Mouse (Mus musculus) forebrain, embryonic 16.5 days (tissue): ENCODE measurements around the gene Scrg1. TPM values are rescaled to one million over a fixed set of nuclear protein-coding genes. Genes with fewer than 3 reads are reported as not detected.
"Not testable (repeated sequence)": the region's sequence is repeated elsewhere in the genome, so short reads cannot be mapped to it uniquely, and the experiment has no call there.

Source experiments
- ATAC-seq: fragments of 200-750 bp; cut with Nextera tagmentation; 2 replicates; pipeline ENCODE4 v1.8.0; 2017; ENCODE audit warnings: mild to moderate bottlenecking, moderate library complexity
- H3K27ac ChIP-seq: fragments of 300-500 bp; sonication (generic); 2 replicates; pipeline ENCODE4 v1.5.1; 2014; ENCODE audit warnings: low read length, control low read depth
- H3K27me3 ChIP-seq: fragments of 300-500 bp; sonication (generic); replicated peaks from 2 replicates; pipeline ENCODE4 v1.6.1; 2014; ENCODE audit warnings: low read length; ENCODE audit not compliant: control insufficient read depth, insufficient read depth
- H3K36me3 ChIP-seq: fragments of 300-500 bp; sonication (generic); 2 replicates; pipeline ENCODE4 v1.6.1; 2014; ENCODE audit not compliant: control insufficient read depth, insufficient read depth
- H3K4me1 ChIP-seq: fragments of 300-500 bp; sonication (generic); replicated peaks from 2 replicates; pipeline ENCODE4 v1.6.1; 2014; ENCODE audit warnings: low read length; ENCODE audit not compliant: control insufficient read depth, insufficient read depth
- H3K4me2 ChIP-seq: fragments of 300-500 bp; sonication (generic); 2 replicates; pipeline ENCODE4 v1.6.1; 2014; ENCODE audit warnings: mild to moderate bottlenecking, low read length, control low read depth
- H3K4me3 ChIP-seq: fragments of 300-500 bp; sonication (generic); replicated peaks from 2 replicates; pipeline ENCODE4 v1.5.1; 2014; ENCODE audit warnings: mild to moderate bottlenecking, low read length, control low read depth
- H3K9ac ChIP-seq: fragments of 300-500 bp; sonication (generic); replicated peaks from 2 replicates; pipeline ENCODE4 v1.6.1; 2014; ENCODE audit warnings: low read depth, low read length, control low read depth
- H3K9me3 ChIP-seq: fragments of 300-500 bp; sonication (generic); 2 replicates; pipeline ENCODE4 v1.6.1; 2016; ENCODE audit warnings: low read length; ENCODE audit not compliant: control insufficient read depth
- WGBS: fragments of 180-500 bp; shearing (Covaris S2); extraction: QIAGEN DNeasy Blood & Tissue Kit; methylation state at CpG from one replicate; pipeline ENCODE4 v1.1.7; 2014; 5-methylcytosine and 5-hydroxymethylcytosine counted together
- polyA plus RNA-seq: library from polyadenylated mRNA; unstranded; fragments of >200 nt; fragmentation: Nextera tagmentation; extraction: Ambion mirVana; gene quantifications from 2 replicates; pipeline ENCODE4 v1.2.1, GENCODE M21; 2015

Scrg1 gene
- polyA plus RNA-seq, 1 experiment from 2014 or later, result 14.7 TPM

GRCm38 (mm10) chr8:57489896-57490295 lies 34.2 kb downstream of the Scrg1 start:
- H3K9ac ChIP-seq, result no peak overlapping the region
- no peaks in the 10 kb centered on the region for H3K9me3 ChIP-seq
- H3K36me3 ChIP-seq, result no peaks in the 10 kb centered on the region
- H3K4me2 ChIP-seq, result no peak overlapping the region
- no peak overlapping the region for H3K27ac ChIP-seq
- H3K27me3 ChIP-seq, result no peaks in the 10 kb centered on the region
- no peak overlapping the region for H3K4me3 ChIP-seq
- peaks cover 7% of the 10 kb centered on the region for H3K4me1 ChIP-seq
- no peak for ATAC-seq

- Histone ChIP-seq H3K4me2 (no peak overlapping the region), H3K4me3 (no peak overlapping the region), H3K9me3 (no peaks in the 10 kb centered on the region), H3K27me3 (no peaks in the 10 kb centered on the region), H3K4me1 (no peaks in the 10 kb centered on the region), H3K27ac (no peak overlapping the region), H3K36me3 (no peaks in the 10 kb centered on the region), H3K9ac (no peak overlapping the region)
- 93% methylated on average over 4 of the region's 4 CpGs for WGBS
- ATAC-seq, result no peak
Measured at GRCm38 (mm10) chr8:57491873-57492272, 36.1 kb downstream of the Scrg1 start.

GRCm38 (mm10) chr8:57498494-57498846 lies 42.7 kb downstream of the Scrg1 start:
- Histone ChIP-seq H3K4me1 (peaks cover 5% of the 10 kb centered on the region), H3K27ac (no peak overlapping the region), H3K27me3 (no peaks in the 10 kb centered on the region), H3K36me3 (no peaks in the 10 kb centered on the region), H3K9me3 (no peaks in the 10 kb centered on the region), H3K9ac (0 out of 2 replicates have a peak overlapping the region, but pooled peaks have one; percentile 11), H3K4me3 (peak overlapping the region; percentile 27), H3K4me2 (peak overlapping the region; percentile 52)
- WGBS, result 8% methylated on average over 8 of the region's 8 CpGs
- peak; percentile 49 for ATAC-seq

DNA sequence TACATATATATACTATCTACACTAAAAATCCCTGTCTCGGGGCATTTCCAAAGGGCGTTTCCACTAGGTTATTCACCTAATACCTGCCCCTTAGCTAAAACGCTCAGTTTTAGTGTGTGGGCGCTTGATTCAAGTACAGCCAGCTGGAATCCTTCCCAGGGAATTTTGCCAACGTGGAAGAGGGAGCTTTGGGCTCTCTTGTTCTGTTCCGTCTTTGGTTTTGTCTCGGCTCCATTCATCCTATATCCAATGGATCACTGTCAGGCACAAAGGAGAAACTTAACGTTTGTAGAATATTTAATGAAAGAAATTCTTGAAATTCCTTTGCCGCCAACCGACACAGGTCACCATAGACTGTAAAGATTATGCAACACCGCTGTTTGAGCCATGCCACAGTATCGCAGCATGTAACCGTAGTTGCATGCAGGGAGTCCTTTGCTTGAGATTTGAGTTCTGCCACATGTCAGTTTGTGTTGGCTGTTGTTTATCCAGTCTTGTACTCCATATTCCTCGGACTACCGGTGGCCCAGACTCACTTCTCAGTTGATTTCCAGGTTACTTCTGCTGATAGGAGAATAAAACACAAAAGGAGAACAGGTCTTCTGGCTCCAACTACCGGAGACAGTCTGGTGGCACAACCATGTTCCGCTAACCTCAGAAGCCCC lies 43.3 kb downstream of the Scrg1 start:
- ATAC-seq, result peak; percentile 83
- 16% methylated on average over 17 of the region's 17 CpGs for WGBS
- Histone ChIP-seq H3K9ac (0 out of 2 replicates have a peak overlapping the region, but pooled peaks have one; percentile 11), H3K27ac (no peak overlapping the region), H3K27me3 (no peaks in the 10 kb centered on the region), H3K9me3 (no peaks in the 10 kb centered on the region), H3K4me3 (peak overlapping the region; percentile 27), H3K36me3 (no peaks in the 10 kb centered on the region), H3K4me2 (peak overlapping the region; percentile 52), H3K4me1 (peaks cover 5% of the 10 kb centered on the region)

GRCm38 (mm10) chr8:57503641-57504040 lies 47.9 kb downstream of the Scrg1 start:
- H3K27ac ChIP-seq, result no peak overlapping the region

GRCm38 (mm10) chr8:57505500-57505899 lies 49.8 kb downstream of the Scrg1 start:
- H3K9me3 ChIP-seq, H3K4me3 ChIP-seq, H3K36me3 ChIP-seq, ATAC-seq, H3K4me1 ChIP-seq, H3K27me3 ChIP-seq, H3K27ac ChIP-seq, H3K9ac ChIP-seq, H3K4me2 ChIP-seq: not testable (repeated sequence)
- WGBS, result 91% methylated on average over 1 of the region's 1 CpGs

More at GRCm38 (mm10) chr8:57503641-57504040, 47.9 kb downstream of the Scrg1 start:
- H3K4me3 ChIP-seq, result no peak overlapping the region
- H3K36me3 ChIP-seq, result no peaks in the 10 kb centered on the region
- no peak for ATAC-seq
- no peak overlapping the region for H3K4me2 ChIP-seq
- no peak overlapping the region for H3K9ac ChIP-seq
- peaks cover 2% of the 10 kb centered on the region for H3K4me1 ChIP-seq
- no peaks in the 10 kb centered on the region for H3K9me3 ChIP-seq
- no peaks in the 10 kb centered on the region for H3K27me3 ChIP-seq
- WGBS, result 51% methylated on average over 5 of the region's 5 CpGs

- 93% methylated on average over 4 of the region's 4 CpGs for WGBS
- H3K27me3 ChIP-seq, result no peaks in the 10 kb centered on the region
- H3K4me3 ChIP-seq, result no peak overlapping the region
- no peak overlapping the region for H3K27ac ChIP-seq
- H3K9ac ChIP-seq, result no peak overlapping the region
- H3K9me3 ChIP-seq, result no peaks in the 10 kb centered on the region
- ATAC-seq, result no peak
- H3K4me2 ChIP-seq, result no peak overlapping the region
- no peaks in the 10 kb centered on the region for H3K36me3 ChIP-seq
- peaks cover 4% of the 10 kb centered on the region; the same call in 1 of the 2 replicates for H3K4me1 ChIP-seq
Measured at GRCm38 (mm10) chr8:57507556-57508063, 51.9 kb downstream of the Scrg1 start.

GRCm38 (mm10) chr8:57508657-57509056 lies 52.9 kb downstream of the Scrg1 start:
- Histone ChIP-seq H3K27me3 (no peaks in the 10 kb centered on the region), H3K36me3 (no peaks in the 10 kb centered on the region), H3K4me1 (peaks cover 6% of the 10 kb centered on the region), H3K9ac (no peak overlapping the region), H3K27ac (no peak overlapping the region), H3K9me3 (no peaks in the 10 kb centered on the region), H3K4me3 (no peak overlapping the region), H3K4me2 (no peak overlapping the region)
- WGBS, result 92% methylated on average over 4 of the region's 4 CpGs
- ATAC-seq, result no peak

- H3K9ac ChIP-seq, result peak overlapping the region; percentile 66
- H3K4me1 ChIP-seq, result peaks cover 7% of the 10 kb centered on the region
- no peaks in the 10 kb centered on the region for H3K27me3 ChIP-seq
- no peaks in the 10 kb centered on the region for H3K36me3 ChIP-seq
- peak overlapping the region; percentile 97 for H3K4me2 ChIP-seq
- peak overlapping the region; percentile 65 for H3K27ac ChIP-seq
- WGBS, result under 1% methylated on average over 31 of the region's 31 CpGs
- peak overlapping the region; percentile 62 for H3K4me3 ChIP-seq
- H3K9me3 ChIP-seq, result no peaks in the 10 kb centered on the region
- ATAC-seq, result no peak
Measured at GRCm38 (mm10) chr8:57510791-57511315, 55.1 kb downstream of the Scrg1 start.
